Mouse (Mus musculus) adrenal gland, adult (tissue): ENCODE data around the gene Fgl2.
A peak's percentile ranks its signal among the peaks of the same experiment; 100 is the strongest.
"Not testable (repeated sequence)": the region's sequence is repeated elsewhere in the genome, so short reads cannot be mapped to it uniquely, and the experiment has no call there.

ENCODE experiments used
- DNase-seq, 2 experiments: peaks; one replicate each; pipeline ENCODE4 v3.0.0; 2022 to 2023; ENCODE audit warnings: low spot score in 1 of 2; ENCODE audit not compliant: inconsistent age in 2 of 2

Gene Fgl2

DNA sequence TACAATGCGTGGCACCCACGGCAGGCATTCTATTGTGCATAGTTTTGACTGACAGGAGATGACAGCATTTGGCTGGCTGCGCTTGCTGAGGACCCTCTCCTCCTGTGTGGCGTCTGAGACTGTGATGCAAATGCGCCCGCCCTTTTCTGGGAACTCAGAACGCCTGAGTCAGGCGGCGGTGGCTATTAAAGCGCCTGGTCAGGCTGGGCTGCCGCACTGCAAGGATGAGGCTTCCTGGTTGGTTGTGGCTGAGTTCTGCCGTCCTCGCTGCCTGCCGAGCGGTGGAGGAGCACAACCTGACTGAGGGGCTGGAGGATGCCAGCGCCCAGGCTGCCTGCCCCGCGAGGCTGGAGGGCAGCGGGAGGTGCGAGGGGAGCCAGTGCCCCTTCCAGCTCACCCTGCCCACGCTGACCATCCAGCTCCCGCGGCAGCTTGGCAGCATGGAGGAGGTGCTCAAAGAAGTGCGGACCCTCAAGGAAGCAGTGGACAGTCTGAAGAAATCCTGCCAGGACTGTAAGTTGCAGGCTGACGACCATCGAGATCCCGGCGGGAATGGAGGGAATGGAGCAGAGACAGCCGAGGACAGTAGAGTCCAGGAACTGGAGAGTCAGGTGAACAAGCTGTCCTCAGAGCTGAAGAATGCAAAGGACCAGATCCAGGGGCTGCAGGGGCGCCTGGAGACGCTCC lies at the start of gene Fgl2:
Gene Fgl2 (plus strand): TSS at position 150 of the 687 bp plus-strand sequence.
- peak; percentile 39 to 74 for DNase-seq

DNA sequence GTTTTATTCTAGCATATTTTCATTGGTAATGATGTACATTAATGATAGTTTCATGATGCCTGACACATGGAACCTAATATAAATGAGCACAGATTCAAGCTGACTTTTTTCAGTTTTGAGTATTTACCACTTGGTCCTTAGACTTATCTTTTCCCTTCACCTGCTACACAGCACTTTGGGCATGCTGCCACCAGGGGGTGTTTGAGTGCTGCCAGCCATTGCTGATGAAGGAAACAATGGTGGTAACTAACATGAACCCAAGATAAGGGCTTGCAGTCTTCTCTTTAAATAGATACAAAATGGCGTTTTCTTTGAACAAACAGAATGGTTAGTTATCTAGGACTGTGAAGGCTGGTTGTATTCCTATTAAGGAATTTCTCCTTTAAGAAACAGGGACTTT lies 45.9 kb upstream of the Fgl2 start:
- DNase-seq: peak; percentile 60 to 90

DNA sequence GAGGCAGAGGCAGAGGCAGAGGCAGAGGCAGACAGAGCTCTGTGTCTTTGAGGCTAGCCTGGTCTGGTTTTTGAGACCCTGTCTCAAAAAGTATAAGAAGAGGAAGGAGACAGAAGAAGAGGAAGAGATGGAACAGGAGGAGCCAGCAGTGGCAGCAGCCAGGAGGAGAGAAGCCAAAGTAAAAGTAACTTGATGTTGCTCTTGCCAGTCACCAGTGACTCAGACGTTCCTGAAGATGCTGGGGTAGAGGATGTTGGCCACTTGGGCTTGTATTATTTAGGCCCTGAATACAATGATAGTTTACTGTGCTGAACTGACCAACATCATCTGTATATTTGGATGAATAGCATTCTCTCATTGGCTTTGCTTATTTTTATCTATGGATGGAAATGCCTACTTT lies 43.9 kb upstream of the Fgl2 start:
- DNase-seq: no peak

- DNase-seq: peak in 1 of 2 experiments; percentile 35
Observed at GRCm38 (mm10) chr5:21329672-21330665, 42.5 kb upstream of the Fgl2 start.

DNA sequence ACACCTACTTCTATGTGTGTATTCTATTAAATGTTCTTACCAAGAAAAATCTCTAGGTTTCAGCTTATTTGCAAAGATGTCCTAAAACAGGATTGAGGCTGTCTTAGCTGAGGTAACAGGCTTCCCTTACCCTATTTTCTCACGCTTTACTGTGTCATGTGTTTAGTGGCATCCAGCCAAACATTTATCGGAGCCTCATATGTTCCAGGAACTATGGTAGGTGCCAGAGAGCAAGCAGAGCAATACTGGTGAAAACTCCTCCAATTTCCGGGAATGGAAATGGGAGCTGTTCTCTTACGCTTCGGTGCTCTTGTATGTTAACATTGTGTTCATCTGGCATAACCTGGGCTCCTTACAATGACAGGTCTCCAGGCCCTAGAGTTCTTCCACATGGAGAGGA lies 40.8 kb upstream of the Fgl2 start:
- peak in 1 of 2 experiments; percentile 53 for DNase-seq

GRCm38 (mm10) chr5:21332119-21332518 lies 40.3 kb upstream of the Fgl2 start:
- DNase-seq: peak in 1 of 2 experiments; percentile 26

DNA sequence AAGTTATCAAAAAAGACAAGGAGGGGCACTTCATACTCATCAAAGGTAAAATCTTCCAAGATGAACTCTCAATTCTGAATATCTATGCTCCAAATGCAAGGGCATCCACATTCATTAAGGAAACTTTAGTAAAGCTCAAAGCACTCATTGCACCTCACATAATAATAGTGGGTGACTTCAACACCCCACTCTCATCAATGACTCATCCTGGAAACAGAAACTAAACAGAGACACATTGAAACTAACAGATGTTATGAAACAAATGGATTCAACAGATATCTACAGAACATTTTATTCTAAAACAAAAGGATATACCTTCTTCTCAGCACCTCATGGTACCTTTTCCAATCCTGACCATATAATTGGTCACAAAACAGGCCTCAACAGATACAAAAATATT lies 30.2 kb upstream of the Fgl2 start:
- DNase-seq: not testable (repeated sequence)

DNA sequence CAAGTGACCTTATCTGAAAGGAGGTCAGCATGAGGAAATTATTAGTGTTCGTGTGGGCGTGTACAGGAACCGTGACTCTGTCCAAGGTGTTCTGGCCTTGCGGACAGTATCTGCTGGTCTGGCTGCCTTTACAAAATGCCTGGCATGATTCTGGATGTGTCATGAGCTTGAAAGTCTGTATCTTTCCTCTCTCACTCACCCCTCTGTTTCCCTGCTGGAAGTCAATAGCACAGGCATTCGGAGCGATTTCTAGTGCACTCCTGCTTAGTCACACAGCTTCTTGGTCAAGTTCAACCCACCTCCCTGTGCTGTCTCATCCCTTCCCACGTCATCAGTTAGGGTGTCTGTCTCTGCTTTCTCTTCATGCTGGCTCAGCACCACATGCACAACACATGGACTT lies 24.1 kb upstream of the Fgl2 start:
- peak; percentile 43 to 76 for DNase-seq

GRCm38 (mm10) chr5:21351678-21352077 lies 20.8 kb upstream of the Fgl2 start:
- DNase-seq: no peak

- peak in 1 of 2 experiments; percentile 17 for DNase-seq
Observed at GRCm38 (mm10) chr5:21358648-21359047, 13.8 kb upstream of the Fgl2 start.

- DNase-seq: no peak
Observed at GRCm38 (mm10) chr5:21363343-21363742, 9.1 kb upstream of the Fgl2 start.

GRCm38 (mm10) chr5:21366338-21367053 lies 5.9 kb upstream of the Fgl2 start:
- DNase-seq: peak in 1 of 2 experiments; percentile 11

GRCm38 (mm10) chr5:21367514-21367913 lies 4.9 kb upstream of the Fgl2 start:
- no peak for DNase-seq

DNA sequence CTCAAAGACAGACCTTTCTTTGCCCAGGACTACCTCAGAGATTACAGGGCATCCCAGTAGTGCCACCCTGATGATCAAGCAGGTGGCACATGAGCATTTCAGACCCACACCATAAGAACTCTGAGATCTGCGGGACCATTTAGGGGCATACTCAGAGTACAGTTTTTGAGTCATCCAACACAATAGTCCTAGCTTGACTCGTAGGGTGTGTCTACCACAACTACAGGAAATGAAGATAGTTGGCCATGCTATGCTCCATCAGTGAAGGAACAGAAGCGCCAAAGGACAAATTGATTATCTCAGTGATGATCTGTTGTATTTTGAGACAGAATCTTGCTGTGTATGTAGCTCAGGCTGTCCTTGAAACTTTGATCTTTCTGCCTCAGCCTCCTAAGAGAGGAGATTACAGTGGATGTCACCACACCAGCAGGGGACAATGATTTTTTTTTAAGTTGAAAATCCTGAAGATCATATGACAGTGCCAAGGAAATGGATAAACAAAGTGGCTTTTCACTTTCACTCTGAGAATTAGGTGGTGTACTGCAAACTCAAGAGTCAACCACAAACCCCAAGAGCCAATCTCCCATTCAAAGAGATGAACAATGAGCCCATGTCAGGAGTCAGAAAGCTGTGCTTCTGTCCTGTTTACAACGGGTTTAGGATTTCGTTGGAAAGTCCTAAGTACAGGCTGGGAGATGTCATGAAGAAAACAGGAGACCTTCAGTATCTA lies 2.1 kb upstream of the Fgl2 start:
- no peak for DNase-seq

DNA sequence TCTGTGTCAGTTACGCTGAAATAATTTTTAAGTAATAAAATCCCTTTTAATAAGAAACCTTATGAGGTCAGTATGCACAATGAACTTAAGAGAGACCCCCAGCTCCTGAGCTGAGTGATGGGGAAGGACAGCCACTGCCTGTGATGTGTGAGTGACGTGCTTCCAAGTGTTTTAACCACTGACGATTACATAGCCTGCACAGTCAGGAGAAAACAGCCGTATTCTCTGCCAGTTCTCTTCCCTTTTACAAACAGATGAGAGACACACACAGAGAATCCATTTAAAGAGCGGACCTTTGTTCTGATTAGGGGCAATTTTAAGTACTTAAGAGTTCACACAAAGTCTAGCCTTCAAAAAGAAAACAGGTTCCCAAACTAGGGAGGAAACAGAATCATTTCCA lies 522 bp upstream of the Fgl2 start:
- DNase-seq: no peak

- DNase-seq: no peak
Observed at GRCm38 (mm10) chr5:21373180-21373518, 707 bp downstream of the Fgl2 start.

GRCm38 (mm10) chr5:21376935-21377334 lies 4.5 kb downstream of the Fgl2 start:
- no peak for DNase-seq

- DNase-seq: no peak
Observed at GRCm38 (mm10) chr5:21378397-21378796, 6.0 kb downstream of the Fgl2 start.

DNA sequence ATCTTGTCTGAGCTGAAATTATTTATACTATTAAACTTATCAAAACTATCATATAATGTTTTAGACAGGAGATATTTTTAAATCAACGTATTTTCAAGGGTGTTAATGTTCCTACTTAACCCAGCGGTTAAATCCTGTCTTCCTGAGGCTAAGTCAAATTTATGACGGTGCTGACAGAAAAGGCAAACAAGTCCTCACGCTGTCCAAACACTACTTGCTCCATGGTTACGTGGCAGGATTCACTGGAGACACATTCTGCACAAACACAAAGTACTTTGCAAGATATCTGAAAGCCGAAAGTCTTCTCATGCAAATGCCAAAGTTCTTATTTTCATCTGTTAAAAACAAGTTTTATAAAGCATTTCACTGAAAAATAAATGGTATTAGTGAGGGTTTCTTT lies 9.5 kb downstream of the Fgl2 start:
- no peak for DNase-seq

- peak in 1 of 2 experiments; percentile 15 for DNase-seq
Observed at GRCm38 (mm10) chr5:21382678-21383077, 10.2 kb downstream of the Fgl2 start.
